Mouse (Mus musculus): ENCODE measurements around the gene Vps72. TPM values are rescaled to one million over a fixed set of nuclear protein-coding genes. Genes with fewer than 3 reads are reported as not detected.
A peak's percentile ranks its signal among the peaks of the same experiment; 100 is the strongest.

The Vps72 gene
- polyA plus RNA-seq (2015; fragmentation: Nextera tagmentation; extraction: Ambion mirVana) = 152 and 156 TPM in 2 replicates

- Histone ChIP-seq H3K9me3 (ENCODE audit: control insufficient read depth, low read length) (no peaks in the 10 kb centered on the region), H3K4me3 (ENCODE audit: low read length) (peak within 1 kb of the TSS; percentile 77), H3K4me2 (ENCODE audit: low read depth, low read length) (peak within 1 kb of the TSS; percentile 41), H3K27me3 (ENCODE audit: control insufficient read depth, insufficient read depth, low read depth, low read length) (no peaks in the 10 kb centered on the region), H3K27ac (ENCODE audit: low read length) (peak within 1 kb of the TSS; percentile 95), H3K9ac (ENCODE audit: low read length) (peak within 1 kb of the TSS; percentile 88), H3K4me1 (replicated peaks; ENCODE audit: control insufficient read depth, insufficient read depth, low read length) (peaks cover 8% of the 10 kb centered on the region), H3K36me3 (ENCODE audit: control insufficient read depth, insufficient read depth, low read length) (peaks cover 13% of the 10 kb centered on the region)
- ATAC-seq (ENCODE audit: low read depth) = peak; percentile 79
- WGBS = under 1% methylated on average over 54 of the region's 54 CpGs
These were observed at the start of gene Vps72 for GRCm38 (mm10) chr3:95110911-95111726. Gene Vps72 (plus strand): TSS chr3:95111022.

- ATAC-seq (ENCODE audit: low read depth) = no peak
- Histone ChIP-seq H3K9ac (ENCODE audit: low read length) (no peak overlapping the region), H3K27me3 (ENCODE audit: control insufficient read depth, insufficient read depth, low read depth, low read length) (no peaks in the 10 kb centered on the region), H3K27ac (ENCODE audit: low read length) (no peak overlapping the region), H3K9me3 (ENCODE audit: control insufficient read depth, low read length) (no peaks in the 10 kb centered on the region), H3K4me2 (ENCODE audit: low read depth, low read length) (no peak overlapping the region), H3K4me1 (replicated peaks; ENCODE audit: control insufficient read depth, insufficient read depth, low read length) (no peaks in the 10 kb centered on the region), H3K36me3 (ENCODE audit: control insufficient read depth, insufficient read depth, low read length) (peaks cover 54% of the 10 kb centered on the region), H3K4me3 (ENCODE audit: low read length) (no peak overlapping the region)
- 90% methylated on average over 4 of the region's 4 CpGs for WGBS
These were observed 47.1 kb upstream of the Vps72 start for GRCm38 (mm10) chr3:95063741-95064140.

- H3K27ac ChIP-seq (ENCODE audit: low read length) = no peak overlapping the region
- no peak overlapping the region for H3K9ac ChIP-seq (ENCODE audit: low read length)
- no peaks in the 10 kb centered on the region for H3K9me3 ChIP-seq (ENCODE audit: control insufficient read depth, low read length)
- H3K4me2 ChIP-seq (ENCODE audit: low read depth, low read length) = no peak overlapping the region
- no peak for ATAC-seq (ENCODE audit: low read depth)
- peaks cover 64% of the 10 kb centered on the region for H3K36me3 ChIP-seq (ENCODE audit: control insufficient read depth, insufficient read depth, low read length)
- WGBS = 83% methylated on average over 1 of the region's 1 CpGs
- no peaks in the 10 kb centered on the region for H3K4me1 ChIP-seq (replicated peaks; ENCODE audit: control insufficient read depth, insufficient read depth, low read length)
- H3K4me3 ChIP-seq (ENCODE audit: low read length) = no peak overlapping the region
- H3K27me3 ChIP-seq (ENCODE audit: control insufficient read depth, insufficient read depth, low read depth, low read length) = no peaks in the 10 kb centered on the region
These were observed 45.3 kb upstream of the Vps72 start for GRCm38 (mm10) chr3:95065553-95065952.

- Histone ChIP-seq H3K4me1 (replicated peaks; ENCODE audit: control insufficient read depth, insufficient read depth, low read length) (no peaks in the 10 kb centered on the region), H3K4me2 (ENCODE audit: low read depth, low read length) (no peak overlapping the region), H3K36me3 (ENCODE audit: control insufficient read depth, insufficient read depth, low read length) (peaks cover 64% of the 10 kb centered on the region), H3K27ac (ENCODE audit: low read length) (no peak overlapping the region), H3K9ac (ENCODE audit: low read length) (no peak overlapping the region), H3K9me3 (ENCODE audit: control insufficient read depth, low read length) (no peaks in the 10 kb centered on the region), H3K4me3 (ENCODE audit: low read length) (no peak overlapping the region), H3K27me3 (ENCODE audit: control insufficient read depth, insufficient read depth, low read depth, low read length) (no peaks in the 10 kb centered on the region)
- 86% methylated on average over 6 of the region's 6 CpGs for WGBS
- no peak for ATAC-seq (ENCODE audit: low read depth)
These were observed 44.7 kb upstream of the Vps72 start for GRCm38 (mm10) chr3:95066095-95066494.

- H3K36me3 ChIP-seq (ENCODE audit: control insufficient read depth, insufficient read depth, low read length) = peaks cover 65% of the 10 kb centered on the region
- no peaks in the 10 kb centered on the region for H3K27me3 ChIP-seq (ENCODE audit: control insufficient read depth, insufficient read depth, low read depth, low read length)
- no peak overlapping the region for H3K4me3 ChIP-seq (ENCODE audit: low read length)
- H3K4me2 ChIP-seq (ENCODE audit: low read depth, low read length) = no peak overlapping the region
- H3K9me3 ChIP-seq (ENCODE audit: control insufficient read depth, low read length) = no peaks in the 10 kb centered on the region
- no peak for ATAC-seq (ENCODE audit: low read depth)
- no peak overlapping the region for H3K9ac ChIP-seq (ENCODE audit: low read length)
- 85% methylated on average over 11 of the region's 11 CpGs for WGBS
- H3K27ac ChIP-seq (ENCODE audit: low read length) = no peak overlapping the region
- H3K4me1 ChIP-seq (replicated peaks; ENCODE audit: control insufficient read depth, insufficient read depth, low read length) = no peaks in the 10 kb centered on the region
These were observed 44.3 kb upstream of the Vps72 start for GRCm38 (mm10) chr3:95066570-95066969.

- Histone ChIP-seq H3K27me3 (ENCODE audit: control insufficient read depth, insufficient read depth, low read depth, low read length) (no peaks in the 10 kb centered on the region), H3K9me3 (ENCODE audit: control insufficient read depth, low read length) (no peaks in the 10 kb centered on the region), H3K4me2 (ENCODE audit: low read depth, low read length) (no peak overlapping the region), H3K4me1 (replicated peaks; ENCODE audit: control insufficient read depth, insufficient read depth, low read length) (no peaks in the 10 kb centered on the region), H3K36me3 (ENCODE audit: control insufficient read depth, insufficient read depth, low read length) (peaks cover 56% of the 10 kb centered on the region), H3K27ac (ENCODE audit: low read length) (no peak overlapping the region), H3K4me3 (ENCODE audit: low read length) (no peak overlapping the region), H3K9ac (ENCODE audit: low read length) (no peak overlapping the region)
- ATAC-seq (ENCODE audit: low read depth) = no peak
- 82% methylated on average over 2 of the region's 2 CpGs for WGBS
These were observed 39.2 kb upstream of the Vps72 start for GRCm38 (mm10) chr3:95071606-95072005.

- Histone ChIP-seq H3K27me3 (ENCODE audit: control insufficient read depth, insufficient read depth, low read depth, low read length) (no peaks in the 10 kb centered on the region), H3K27ac (ENCODE audit: low read length) (no peak overlapping the region), H3K9ac (ENCODE audit: low read length) (no peak overlapping the region), H3K4me1 (replicated peaks; ENCODE audit: control insufficient read depth, insufficient read depth, low read length) (no peaks in the 10 kb centered on the region), H3K4me2 (ENCODE audit: low read depth, low read length) (no peak overlapping the region), H3K9me3 (ENCODE audit: control insufficient read depth, low read length) (no peaks in the 10 kb centered on the region), H3K4me3 (ENCODE audit: low read length) (no peak overlapping the region), H3K36me3 (ENCODE audit: control insufficient read depth, insufficient read depth, low read length) (no peaks in the 10 kb centered on the region; the same call in 1 of the 2 replicates)
- 91% methylated on average over 1 of the region's 1 CpGs for WGBS
- ATAC-seq (ENCODE audit: low read depth) = no peak
These were observed 22.8 kb upstream of the Vps72 start for GRCm38 (mm10) chr3:95088071-95088470.

GRCm38 (mm10) chr3:95100854-95101253 lies 10.0 kb upstream of the Vps72 start:
- Histone ChIP-seq H3K9ac (ENCODE audit: low read length) (no peak overlapping the region), H3K4me3 (ENCODE audit: low read length) (no peak overlapping the region), H3K27me3 (ENCODE audit: control insufficient read depth, insufficient read depth, low read depth, low read length) (no peaks in the 10 kb centered on the region), H3K9me3 (ENCODE audit: control insufficient read depth, low read length) (no peaks in the 10 kb centered on the region), H3K27ac (ENCODE audit: low read length) (no peak overlapping the region), H3K4me1 (replicated peaks; ENCODE audit: control insufficient read depth, insufficient read depth, low read length) (peaks cover 6% of the 10 kb centered on the region), H3K36me3 (ENCODE audit: control insufficient read depth, insufficient read depth, low read length) (peaks cover 5% of the 10 kb centered on the region; the same call in 1 of the 2 replicates), H3K4me2 (ENCODE audit: low read depth, low read length) (no peak overlapping the region)
- ATAC-seq (ENCODE audit: low read depth) = no peak
- WGBS = 41% methylated on average over 2 of the region's 2 CpGs

- H3K4me1 ChIP-seq (replicated peaks; ENCODE audit: control insufficient read depth, insufficient read depth, low read length) = peaks cover 6% of the 10 kb centered on the region
- ATAC-seq (ENCODE audit: low read depth) = no peak
- H3K9ac ChIP-seq (ENCODE audit: low read length) = peak overlapping the region; percentile 92
- H3K36me3 ChIP-seq (ENCODE audit: control insufficient read depth, insufficient read depth, low read length) = no peaks in the 10 kb centered on the region
- H3K4me3 ChIP-seq (ENCODE audit: low read length) = peak overlapping the region; percentile 97
- WGBS = 31% methylated on average over 4 of the region's 4 CpGs
- H3K4me2 ChIP-seq (ENCODE audit: low read depth, low read length) = peak overlapping the region; percentile 76
- H3K9me3 ChIP-seq (ENCODE audit: control insufficient read depth, low read length) = no peaks in the 10 kb centered on the region
- H3K27ac ChIP-seq (ENCODE audit: low read length) = peak overlapping the region; percentile 51
- H3K27me3 ChIP-seq (ENCODE audit: control insufficient read depth, insufficient read depth, low read depth, low read length) = no peaks in the 10 kb centered on the region
These were observed 5.7 kb upstream of the Vps72 start for GRCm38 (mm10) chr3:95105121-95105520.
